Mouse (Mus musculus) mesoderm, embryonic 11.5 days (tissue): ENCODE data around the gene Olfr448.

ENCODE experiments used
- DNase-seq: peaks from one replicate; pipeline ENCODE4 v3.0.0-alpha.2; 2012; ENCODE audit warnings: low read depth, low spot score

The Olfr448 gene

GRCm38 (mm10) chr6:42890141-42890540 lies at the start of gene Olfr448:
TSS of gene Olfr448 (plus strand) at chr6:42890441.
- DNase-seq, result no peak

GRCm38 (mm10) chr6:42860222-42860819 lies 29.9 kb upstream of the Olfr448 start:
- peak; percentile 79 for DNase-seq

- DNase-seq, result no peak
These were observed 20.5 kb upstream of the Olfr448 start for GRCm38 (mm10) chr6:42869695-42870094.

GRCm38 (mm10) chr6:42876323-42876722 lies 13.9 kb upstream of the Olfr448 start:
- no peak for DNase-seq

GRCm38 (mm10) chr6:42900345-42900744 lies 10.1 kb downstream of the Olfr448 start:
- DNase-seq, result no peak

- DNase-seq, result no peak
These were observed 18.3 kb downstream of the Olfr448 start, which contains the start of gene Olfr447 for GRCm38 (mm10) chr6:42908578-42908977. TSS of gene Olfr447 (plus strand) at chr6:42908878.

- DNase-seq, result no peak
These were observed 30.8 kb downstream of the Olfr448 start, which contains the start of gene Olfr446 for GRCm38 (mm10) chr6:42921077-42921476. TSS of gene Olfr446 (plus strand) at chr6:42921377.
